Mouse (Mus musculus): ENCODE measurements around the gene Ncf2.
A peak's percentile ranks its signal among the peaks of the same experiment; 100 is the strongest.
"Not testable (repeated sequence)": the region's sequence is repeated elsewhere in the genome, so short reads cannot be mapped to it uniquely, and the experiment has no call there.

Gene Ncf2

DNA sequence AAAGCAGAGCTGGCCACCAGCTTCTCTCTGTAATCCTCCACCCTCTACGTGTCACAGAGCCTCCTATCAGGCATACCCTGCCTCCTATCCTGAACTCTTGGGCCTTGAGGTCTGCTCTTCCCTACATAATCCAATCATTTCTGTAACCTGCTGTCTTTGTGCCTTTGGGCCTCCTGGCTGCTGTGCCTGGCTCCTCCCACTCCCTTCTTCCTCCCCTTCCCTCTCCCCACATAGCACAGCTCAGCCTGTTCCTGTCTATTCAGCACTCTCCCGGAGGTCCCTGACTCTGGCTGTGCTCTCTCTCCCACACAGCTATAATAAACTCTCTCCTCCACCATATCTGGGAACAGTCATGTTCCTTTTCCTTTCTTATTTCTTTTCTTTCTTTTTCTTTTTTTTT is at the start of gene Ncf2:
Gene Ncf2, plus strand, starts transcription at position 298 of the 400 bp plus-strand sequence.
- no peak for DNase-seq (ENCODE audit: extremely low spot score, low spot score)

DNA sequence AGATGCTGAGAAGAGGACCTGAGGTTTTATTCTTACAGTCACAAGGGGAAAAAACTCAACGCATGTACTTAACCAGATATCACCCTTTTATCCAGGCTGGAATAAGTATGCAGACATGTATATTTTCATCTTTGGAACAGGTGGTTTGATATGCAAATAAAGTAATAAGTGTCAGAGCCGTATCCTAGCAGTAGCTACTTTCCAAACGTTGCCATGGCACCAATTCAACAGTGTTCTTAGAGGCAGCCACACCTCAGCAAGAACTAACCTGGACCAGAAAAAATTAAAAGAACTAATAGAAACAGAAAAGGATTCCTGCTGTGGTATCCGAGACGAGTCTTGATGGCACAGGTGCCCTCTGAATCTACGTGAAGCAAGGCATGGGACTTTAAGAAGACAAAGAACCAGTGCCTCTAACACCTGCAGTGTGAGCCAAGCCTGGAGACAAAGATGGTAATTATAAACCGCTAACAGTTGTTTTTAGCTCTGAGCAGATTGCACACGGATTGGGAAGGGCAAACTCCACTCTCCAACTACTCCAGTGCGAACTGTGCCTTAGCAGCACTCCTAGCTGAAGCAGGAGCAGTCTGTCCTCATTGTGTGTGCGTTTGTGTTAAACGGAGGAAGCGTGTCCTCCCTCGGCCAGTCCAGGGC is 49.6 kb upstream of the Ncf2 start, which contains the start of gene Apobec4:
Gene Apobec4, plus strand, starts transcription at position 240 of the 654 bp plus-strand sequence.
- no peak for DNase-seq (ENCODE audit: extremely low spot score, low spot score)

DNA sequence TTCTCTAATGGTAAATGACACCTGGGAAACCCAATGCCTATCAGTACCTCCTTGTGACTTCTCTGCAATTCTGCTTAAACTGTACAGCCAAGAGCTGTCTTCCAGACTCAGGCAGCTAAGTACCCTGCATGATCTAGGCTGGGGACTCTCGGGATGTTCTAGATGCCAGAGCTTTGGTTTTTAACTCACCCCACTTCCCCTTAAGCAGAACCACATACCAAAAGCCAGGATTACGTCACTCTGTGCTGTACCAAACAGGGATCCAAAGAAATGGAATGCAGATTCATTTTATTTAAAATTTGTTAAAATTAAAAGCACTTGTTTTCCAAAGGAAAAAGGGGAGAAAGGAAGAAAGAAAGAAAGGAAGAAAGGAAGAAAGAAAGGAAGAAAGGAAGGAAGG is 38.2 kb upstream of the Ncf2 start:
- DNase-seq (ENCODE audit: extremely low spot score, low spot score) = no peak

DNA sequence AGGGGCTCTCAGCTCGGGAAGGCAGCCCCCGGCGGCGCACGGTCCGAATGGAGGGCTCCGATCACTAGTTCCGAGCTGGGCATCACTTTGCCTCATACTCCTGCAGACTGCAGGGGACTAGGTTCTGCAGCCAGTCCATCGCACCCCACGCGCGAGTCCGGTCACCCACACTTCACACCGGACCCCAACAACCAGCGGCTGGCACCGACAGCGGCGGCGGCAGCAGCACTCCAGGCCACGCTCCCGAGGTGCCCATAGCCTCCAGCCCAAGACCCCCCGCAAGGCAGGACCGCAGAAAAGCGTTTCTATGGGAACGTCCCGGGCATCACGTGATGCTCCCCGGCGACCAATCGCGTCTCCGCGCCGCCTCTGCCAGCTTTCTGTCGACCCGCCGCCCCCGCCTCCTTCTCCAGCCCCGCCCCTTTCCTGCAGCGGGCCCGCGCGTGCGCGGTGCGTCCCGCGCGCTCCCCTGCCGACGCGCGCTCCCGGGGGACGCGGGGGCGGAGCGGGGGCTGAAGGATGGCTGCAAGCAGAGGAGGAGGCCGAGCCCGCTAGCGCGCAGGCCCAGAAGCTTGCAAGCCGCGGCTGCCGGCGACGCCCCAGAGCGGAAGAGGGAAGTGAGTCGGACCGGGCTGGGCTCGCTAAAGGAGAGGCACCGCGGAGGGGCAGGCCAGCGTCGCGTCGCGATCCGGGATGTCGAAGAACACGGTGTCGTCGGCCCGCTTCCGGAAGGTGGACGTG is 33.8 kb upstream of the Ncf2 start, which contains the start of the genes Rgl1 and Arpc5:
Gene Rgl1, minus strand, starts transcription at position 320 of the 741 bp plus-strand sequence.
Gene Arpc5, plus strand, starts transcription at position 511 of the 741 bp plus-strand sequence.
- peak; percentile 96 for DNase-seq (ENCODE audit: extremely low spot score, low spot score)

DNA sequence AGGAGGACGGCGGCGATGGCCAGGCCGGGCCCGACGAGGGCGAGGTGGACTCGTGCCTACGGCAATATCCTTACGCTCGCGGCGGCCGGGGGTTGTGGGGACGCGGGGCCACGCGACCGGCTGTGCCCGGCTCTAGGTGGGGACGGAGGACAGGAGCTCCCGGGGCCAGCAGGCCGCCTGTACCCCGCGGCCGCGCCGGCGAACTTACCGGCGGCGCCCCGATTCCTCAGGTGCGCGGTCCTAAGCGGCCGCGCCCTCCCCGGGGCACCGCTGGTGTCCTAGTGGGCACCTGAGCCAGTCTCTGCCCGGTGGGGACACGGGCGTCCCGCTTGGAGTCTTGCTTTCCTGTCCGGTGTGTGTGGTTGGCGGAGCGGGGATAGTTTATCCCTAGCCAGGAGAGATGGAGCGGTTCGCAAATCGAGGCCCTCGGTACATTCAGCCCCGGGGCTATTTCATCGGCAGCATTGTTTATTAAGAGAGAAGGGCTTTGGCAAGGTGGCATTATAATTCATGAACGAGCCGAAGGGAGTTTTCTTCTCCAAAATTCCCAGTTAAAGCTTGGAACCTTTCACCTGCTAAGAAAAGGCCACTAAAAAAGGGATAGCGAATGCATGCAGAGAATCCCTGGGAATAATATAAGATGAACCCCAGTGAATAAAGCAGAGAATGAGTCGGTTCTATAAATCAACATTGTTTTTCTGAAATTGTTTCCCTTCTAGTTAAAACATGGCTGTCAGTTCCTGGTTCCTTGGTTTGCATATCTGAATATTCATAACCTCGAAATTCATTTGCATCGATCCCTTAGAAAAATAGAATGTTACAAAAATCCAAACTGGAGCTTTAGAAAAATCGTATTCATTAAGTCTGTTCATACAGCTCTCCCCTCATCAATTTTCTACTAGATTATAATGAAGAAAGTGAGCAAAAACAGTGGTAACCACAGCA is 32.9 kb upstream of the Ncf2 start:
- DNase-seq (ENCODE audit: extremely low spot score, low spot score) = no peak

DNA sequence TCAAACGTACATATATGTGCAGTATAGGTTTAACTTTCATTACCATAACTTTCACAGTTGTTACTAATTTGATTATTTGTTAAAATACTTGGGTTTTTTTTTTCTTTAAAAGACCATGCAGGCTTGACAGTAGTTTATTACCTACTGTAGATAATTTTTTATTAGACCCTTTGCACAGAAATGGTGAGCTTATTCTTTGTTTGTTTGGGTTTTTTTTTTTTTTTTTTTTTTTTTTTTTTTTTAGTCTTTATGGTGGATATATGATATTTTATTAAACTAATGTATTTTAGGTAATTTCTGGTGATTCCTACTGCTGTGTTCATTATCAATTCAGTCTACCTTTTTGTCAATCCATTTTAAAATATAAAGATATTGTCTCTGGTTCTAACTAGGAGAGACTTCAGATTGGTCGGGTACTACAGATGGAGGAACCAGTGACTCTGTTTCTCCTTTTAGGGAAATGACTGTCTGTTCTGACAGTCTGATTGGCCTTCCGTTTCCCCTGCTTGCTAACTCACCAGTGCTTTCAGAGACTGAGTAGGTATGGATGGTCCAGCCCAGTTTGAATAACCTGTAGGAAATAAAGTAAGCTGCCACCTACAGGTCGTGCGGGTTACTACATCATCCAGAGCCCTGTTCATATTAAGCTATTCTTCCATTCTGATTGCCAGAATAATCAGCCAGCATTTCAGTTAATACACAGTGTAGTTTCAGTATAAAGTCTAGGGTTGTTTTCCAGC is 32.1 kb upstream of the Ncf2 start:
- peak; percentile 83 for DNase-seq (ENCODE audit: extremely low spot score, low spot score)

DNA sequence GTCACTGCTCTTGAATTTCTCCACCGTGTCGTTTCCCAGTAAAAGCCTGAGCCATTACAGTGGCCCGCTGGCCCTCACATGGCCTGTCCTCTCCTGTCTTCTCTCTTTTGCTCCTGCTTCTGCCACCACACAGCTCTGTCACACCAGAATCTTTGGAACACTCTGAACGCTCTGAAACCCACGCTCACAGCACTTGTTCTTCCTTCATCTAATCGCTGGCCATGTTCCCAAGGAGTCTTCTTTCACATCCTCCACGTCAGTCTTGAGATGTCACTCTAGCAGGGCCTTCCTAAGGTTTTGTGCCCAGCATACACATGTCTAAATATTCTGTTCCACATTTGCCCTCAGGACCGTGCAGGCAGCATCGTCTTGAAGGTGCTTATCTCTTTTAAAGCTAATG is 29.0 kb upstream of the Ncf2 start:
- no peak for DNase-seq (ENCODE audit: extremely low spot score, low spot score)

DNA sequence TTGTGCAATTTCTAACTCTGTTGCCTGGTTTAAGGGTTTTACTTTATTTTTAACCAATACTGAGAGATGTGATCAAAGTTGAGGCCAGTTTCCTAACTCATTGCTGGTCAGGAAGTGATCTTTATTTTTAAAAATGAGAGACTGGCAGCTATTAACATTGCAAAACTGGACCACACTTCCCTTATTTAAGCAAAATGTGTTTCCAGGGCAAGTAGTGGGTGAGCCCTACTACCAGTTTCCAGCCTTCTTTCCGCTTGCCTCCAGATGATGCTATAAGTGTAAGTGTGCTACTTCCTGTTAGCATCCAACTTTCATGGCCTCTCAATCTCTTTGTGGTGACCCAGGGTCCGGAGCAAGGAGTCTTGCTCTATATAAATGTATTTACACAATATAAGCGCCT is 25.4 kb upstream of the Ncf2 start:
- DNase-seq (ENCODE audit: extremely low spot score, low spot score) = not testable (repeated sequence)

DNA sequence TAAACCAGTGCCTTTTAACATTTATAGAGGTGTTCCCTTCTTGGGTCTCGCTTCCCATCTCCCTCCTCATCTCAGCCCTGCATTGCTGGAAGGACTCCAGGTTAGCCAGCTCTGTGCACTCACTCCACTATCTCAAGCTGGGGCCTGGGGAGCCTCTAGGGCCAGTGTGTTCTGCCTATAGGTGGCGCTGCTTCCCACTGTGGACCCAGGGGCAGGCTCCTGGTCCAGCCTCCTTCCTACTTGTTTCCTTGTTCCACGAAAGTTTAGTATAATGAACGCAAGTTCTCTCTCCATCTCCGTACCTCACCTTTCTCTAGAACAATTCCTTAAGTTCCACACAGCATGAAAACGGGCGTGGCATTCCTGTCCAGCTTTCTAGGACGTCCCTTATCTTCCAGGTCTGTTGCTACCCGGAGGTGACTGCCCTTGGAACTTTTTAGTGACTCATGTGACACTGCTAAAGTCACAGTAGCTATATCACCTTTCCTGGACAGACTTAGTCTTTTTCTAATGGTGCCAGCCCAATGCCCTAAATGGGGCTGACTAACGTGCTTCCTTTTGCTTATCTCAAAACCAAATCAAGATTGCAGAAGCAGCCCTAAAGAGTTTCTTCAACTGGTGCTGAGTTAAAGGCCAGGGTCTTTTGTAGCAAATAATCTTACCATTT is 20.8 kb upstream of the Ncf2 start:
- peak; percentile 60 for DNase-seq (ENCODE audit: extremely low spot score, low spot score)

DNA sequence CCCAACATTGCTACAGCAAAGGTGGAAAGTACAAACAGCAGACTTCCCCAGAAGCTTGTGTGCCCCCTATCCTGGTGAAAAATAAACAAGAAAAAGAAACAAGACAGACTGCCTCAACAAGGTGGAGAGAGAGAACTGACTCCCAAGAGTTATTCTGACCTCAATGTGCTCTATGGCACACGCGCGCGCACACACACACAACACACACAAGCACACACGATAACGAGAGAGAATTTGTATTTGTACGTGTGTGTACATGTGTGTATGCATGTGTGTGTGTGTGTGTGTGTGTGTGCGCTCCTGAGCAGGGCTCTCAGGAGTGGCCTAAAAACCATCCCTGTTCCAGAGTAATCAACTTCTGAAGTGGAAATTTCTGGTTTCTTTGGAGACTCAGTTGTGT is 15.4 kb upstream of the Ncf2 start:
- no peak for DNase-seq (ENCODE audit: extremely low spot score, low spot score)

DNA sequence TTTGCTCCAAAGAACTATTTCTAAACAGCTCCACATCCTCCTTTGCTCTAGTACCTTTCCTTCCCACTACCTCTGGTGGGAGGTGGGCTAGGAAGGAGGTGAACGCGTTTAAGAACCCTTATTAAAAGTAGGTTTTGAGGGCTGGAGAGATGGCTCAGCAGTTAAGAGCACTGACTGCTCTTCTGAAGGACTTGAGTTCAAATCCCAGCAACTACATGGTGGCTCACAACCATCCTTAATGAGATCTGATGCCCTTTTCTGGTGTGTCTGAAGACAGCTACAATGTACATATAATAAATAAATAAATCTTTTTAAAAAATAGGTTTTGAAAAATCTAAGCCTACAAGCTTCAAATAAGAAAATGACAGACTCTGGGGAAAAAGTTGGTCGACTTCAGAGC is 14.5 kb upstream of the Ncf2 start:
- DNase-seq (ENCODE audit: extremely low spot score, low spot score) = not testable (repeated sequence)

DNA sequence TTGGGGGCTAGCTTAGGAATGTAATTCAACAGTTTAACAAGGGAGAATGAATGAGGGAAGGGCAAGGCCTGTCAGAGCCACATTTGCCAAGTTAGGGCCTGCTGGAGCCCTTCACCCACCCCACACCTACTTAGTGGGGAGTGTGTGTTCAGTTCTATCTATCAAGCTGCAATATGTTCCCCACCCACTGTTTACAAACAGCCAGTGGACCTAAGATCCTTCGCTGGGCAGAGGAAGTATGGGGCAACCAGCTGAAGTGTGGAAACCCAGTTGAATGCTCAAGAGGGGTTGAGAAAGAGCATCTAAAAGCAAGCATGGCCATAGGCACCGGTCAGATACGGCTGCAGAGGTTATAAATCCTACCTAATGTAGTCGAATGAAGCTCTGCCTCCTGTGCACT is 13.0 kb upstream of the Ncf2 start:
- DNase-seq (ENCODE audit: extremely low spot score, low spot score) = no peak

DNA sequence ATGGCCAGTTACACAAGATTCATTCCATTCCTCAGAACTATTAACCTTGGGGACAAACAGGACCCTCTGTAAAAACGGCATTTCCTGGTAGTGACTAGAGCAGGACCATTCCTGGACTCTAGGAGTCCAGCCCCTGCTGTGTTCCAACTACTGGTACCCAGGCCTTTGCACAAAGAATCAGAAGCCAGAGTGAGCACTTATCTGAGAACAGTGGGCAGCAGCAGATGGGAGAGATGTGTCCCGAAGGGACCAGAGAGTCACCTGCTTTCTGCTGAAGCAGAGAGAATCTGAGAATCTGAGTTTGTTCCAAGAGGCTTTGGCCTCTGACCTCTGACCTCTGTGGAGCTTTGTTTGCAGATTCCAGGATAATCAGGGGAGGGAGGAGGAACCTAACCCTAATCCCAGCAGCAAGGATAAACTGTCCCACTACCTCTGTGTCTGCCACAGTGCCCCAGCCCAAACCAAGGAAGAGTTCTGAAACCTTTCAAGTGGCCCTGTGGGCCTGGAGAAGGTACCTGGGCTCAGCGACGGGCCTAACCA is 11.8 kb upstream of the Ncf2 start:
- DNase-seq (ENCODE audit: extremely low spot score, low spot score) = no peak

DNA sequence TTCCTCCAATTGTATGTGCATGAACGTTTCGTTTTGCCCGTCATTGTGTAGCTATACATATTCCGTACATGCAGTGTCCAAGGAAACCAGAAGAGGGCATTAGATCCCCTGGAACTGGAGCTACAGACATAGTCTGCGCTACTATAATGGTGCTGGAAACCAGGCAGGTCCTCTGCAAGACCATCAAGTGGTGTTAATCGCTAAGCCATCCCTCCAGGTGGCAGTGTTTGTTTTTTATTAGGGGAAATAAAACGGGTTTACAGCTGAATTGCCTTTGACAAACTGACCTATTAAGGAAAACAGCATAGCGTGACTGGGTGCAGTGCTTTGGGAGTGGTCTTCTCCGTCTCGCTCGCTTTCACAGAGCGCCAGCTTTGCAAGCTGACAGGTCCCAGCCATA is 9.7 kb upstream of the Ncf2 start:
- DNase-seq (ENCODE audit: extremely low spot score, low spot score) = peak; percentile 58

DNA sequence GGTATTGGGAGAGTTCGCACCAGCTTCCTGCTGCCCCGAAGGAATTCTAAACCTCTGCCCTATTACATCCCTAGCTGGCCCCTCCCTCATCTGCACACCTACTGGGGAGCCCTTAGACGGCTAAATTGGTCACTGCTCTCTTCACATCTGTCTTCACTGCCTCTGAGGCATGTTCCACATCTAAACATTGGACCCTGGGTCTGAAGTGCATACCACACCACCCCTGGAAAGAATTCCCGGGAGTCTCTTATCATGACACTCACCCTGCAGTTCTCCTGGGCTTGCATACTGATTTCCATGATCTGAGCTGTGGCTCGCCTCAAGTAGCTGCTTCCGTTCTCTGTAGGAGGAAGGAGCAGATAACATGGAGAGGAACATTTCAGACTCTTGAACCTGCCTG is 9.2 kb upstream of the Ncf2 start:
- DNase-seq (ENCODE audit: extremely low spot score, low spot score) = peak; percentile 51

DNA sequence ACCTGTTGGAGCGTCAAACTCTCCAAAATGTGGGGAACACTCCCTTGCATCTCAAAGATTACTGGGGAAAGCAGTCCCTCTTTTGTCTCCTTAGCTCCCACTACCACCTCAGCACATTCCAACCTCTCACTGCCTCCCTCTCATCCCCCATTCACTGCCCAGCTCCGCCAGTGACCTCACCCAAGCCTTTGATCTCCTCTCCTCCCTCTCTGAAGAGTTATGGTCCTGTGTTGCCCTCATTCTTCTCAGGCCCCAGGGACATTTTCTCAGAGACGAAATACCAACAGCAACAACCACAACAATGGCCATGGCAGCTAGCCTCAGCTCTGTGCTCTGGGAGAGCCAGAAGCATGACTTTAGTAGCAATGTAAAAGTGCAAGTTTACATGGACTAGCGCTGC is 8.7 kb upstream of the Ncf2 start:
- DNase-seq (ENCODE audit: extremely low spot score, low spot score) = peak; percentile 56

DNA sequence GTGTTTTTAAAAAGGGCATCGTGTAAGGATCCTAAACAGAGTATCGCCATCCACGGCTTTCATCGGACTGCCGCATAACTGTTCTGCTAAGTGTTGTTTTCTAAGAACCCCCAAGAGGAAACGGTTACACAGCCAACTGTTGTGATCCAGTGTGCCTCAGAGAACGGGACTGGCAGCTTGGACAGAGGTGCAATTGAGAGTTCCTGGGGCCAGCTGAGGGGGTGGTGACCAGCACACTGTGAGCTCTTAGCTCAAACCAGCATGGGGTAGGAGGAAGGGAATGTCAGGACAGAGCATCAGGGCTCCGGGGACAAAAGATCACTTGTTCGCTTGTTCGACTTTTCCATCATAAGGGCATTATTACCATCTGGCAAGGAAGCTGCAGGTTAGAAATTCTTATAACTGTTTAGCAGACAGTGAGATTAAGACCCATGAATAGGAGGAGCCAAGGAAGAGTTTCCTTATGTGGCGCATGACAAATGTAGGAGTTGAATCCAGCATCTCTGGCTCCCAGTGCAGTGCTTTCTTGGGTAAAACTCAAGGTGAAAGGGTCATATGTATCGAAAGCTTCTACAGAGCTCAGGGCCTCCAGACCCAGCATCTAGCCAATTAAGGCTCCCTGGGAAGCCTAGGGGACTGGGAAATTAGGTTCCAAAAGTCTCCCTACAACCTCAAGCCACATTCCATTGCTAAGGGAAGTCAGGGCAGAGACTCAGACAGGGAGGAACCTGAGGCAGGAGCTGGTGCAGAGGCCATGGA is 7.1 kb upstream of the Ncf2 start:
- peak; percentile 49 for DNase-seq (ENCODE audit: extremely low spot score, low spot score)

DNA sequence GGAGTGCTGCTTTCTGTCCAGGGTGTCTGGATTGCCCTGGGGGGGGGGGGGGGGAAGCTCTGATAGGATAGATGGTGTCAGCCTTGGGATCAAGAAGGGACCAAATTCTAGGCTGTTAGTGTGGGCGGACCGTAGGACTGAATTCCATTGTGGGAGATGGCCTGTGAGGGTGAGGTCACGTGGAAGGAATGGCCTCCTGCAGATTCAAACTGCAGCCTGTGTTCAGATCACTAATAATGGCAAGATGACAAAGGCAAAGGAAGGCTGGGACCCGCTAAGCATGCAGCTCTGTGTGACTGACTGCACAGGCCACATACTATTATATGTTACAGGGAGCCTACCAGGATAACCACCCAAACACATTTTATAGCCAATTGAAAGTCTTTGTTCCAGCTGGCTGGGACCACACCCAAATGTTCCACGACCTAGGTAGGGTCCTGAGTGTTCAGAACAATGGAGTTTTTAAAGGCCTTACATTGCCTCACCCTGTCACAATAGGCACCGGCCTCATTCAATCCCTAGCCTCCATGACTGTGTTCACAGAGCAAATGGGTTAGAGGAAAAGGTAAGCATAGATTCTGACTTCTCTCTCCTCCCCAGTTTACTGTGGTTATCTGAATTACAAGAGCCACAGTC is 6.4 kb upstream of the Ncf2 start:
- DNase-seq (ENCODE audit: extremely low spot score, low spot score) = peak; percentile 39

DNA sequence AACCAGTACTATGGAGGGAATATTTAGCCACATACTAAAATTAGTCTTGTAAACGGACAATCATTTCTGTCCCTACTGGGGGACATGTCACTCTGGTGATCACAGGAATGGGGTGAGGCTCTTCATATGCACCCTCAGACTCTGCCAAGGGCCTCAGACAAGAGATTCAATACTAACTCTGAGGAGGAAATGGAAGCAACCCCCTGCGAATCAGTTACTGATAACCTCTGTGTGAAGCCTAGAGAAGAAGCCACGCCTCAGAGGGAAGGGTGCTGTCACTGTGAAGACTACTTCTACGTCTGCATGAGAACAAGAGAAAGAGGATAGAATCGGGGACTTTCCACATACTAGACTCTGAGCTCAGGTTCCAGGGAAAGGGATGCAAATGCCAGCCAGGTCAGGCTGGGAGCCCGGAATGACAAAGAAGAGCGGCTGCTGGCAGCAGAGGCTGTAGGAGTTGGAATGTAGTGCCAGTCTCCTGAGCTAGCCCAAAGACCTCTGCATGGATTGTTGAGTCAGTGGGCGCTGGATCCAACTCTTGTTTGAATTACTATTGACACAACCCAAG is 4.2 kb upstream of the Ncf2 start:
- DNase-seq (ENCODE audit: extremely low spot score, low spot score) = no peak
